Mouse (Mus musculus): ENCODE measurements around the gene Fsip1.
A peak's percentile ranks its signal among the peaks of the same experiment; 100 is the strongest.
"Not testable (repeated sequence)": the region's sequence is repeated elsewhere in the genome, so short reads cannot be mapped to it uniquely, and the experiment has no call there.

The Fsip1 gene

DNA sequence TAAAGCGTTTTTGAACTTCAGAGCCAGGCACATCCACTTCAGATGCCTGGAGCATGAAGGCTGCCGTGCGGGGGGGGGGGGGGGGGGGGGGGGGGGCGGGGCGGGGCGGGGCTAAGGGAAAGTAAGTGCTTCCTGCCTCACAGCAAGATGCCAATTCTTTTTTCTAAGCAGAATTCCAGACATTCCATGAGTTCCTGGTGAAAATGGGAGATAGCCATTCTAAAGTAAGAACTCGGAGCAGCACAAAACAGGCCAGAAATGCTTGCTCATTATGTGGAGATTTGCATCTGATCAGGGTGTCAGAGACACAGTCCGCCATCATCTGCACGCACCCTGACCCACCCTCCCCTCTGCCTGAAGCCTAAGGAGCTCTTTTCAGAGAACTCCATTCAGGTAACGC is 77.3 kb downstream of the Fsip1 start:
- DNase-seq (ENCODE audit: low read depth, low spot score): no peak

DNA sequence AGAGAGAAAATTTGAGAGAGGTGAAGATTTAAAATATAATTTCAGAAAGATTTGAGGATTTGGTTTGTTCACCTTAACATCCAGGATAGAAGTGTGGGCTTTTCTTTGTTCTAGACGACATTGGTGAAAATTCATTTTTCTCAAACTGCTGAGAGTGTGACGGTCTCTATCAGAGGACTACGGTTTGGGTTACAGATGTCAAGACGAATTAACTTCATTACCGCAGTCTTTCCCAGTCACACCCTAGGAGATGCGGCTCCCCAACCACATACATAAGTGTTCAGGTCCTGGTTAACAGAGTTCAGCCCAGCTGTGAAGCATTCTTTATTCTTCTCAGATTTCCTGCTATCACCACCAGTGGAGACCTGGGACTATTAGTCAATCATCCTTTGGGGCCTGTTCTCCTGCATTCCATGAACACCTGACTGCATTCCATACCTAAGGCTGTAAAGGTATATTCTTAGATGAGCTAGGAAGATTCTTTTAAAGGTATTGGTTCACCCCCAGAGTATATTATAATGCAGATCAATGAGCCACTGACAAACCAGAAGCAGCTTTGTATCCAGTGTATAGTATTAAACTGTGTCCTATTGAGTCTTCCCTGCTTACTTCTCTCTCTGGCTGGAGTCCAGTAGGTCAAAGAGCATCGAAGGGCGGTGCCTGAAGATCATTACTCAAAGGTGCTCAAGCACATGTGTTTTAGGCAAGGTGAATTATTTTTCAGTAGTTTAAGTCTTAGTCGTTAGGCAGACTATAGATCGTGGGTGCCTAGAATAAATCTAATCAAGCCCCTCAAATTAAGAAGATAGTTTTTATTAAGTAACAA is 82.0 kb downstream of the Fsip1 start:
- no peak for DNase-seq (ENCODE audit: low read depth, low spot score)

DNA sequence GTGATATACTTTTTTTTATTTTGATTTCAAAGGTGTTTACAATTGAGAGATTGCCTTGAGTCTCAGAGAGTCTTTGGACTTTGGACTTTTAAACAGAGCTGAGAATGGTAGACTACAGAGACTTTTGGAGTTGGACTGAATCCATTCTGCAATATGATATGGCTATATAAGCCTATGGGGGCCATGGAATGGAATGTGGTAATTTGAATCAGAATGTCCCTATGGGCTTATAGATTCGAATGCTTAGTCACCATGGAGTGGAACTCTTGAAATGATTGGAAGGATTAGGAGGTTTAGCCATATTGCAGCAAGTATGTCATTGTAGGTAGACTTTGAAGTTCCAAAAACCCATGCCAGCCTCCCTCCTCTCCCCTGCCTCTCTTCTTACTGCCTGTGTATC is 88.5 kb downstream of the Fsip1 start:
- no peak for DNase-seq (ENCODE audit: low read depth, low spot score)

DNA sequence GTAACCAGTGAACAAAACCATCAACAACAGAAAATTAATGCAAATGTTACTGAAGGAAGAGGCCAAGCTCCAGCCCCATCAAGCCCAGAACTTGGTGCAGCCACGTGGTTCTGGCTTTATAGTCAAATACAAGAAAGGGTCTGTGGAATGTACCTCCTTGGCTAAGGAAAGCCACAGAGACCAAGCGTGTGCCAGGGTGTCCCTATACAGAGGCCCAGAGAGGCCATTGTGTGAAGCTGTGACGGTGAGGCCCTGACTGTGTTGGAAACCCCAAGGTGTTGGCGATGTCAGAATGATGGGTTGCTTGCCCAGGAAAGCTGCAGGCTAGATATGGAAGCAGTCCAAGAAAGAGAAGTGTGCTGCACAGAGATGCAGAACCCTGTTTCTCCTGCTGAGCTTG is 89.0 kb downstream of the Fsip1 start:
- DNase-seq (ENCODE audit: low read depth, low spot score): no peak

GRCm38 (mm10) chr2:118165691-118166090 is 91.1 kb downstream of the Fsip1 start:
- no peak for DNase-seq (ENCODE audit: low read depth, low spot score)

- no peak for DNase-seq (ENCODE audit: low read depth, low spot score)
These were observed 92.6 kb downstream of the Fsip1 start for GRCm38 (mm10) chr2:118164137-118164536.

GRCm38 (mm10) chr2:118162486-118162885 is 94.3 kb downstream of the Fsip1 start:
- no peak for DNase-seq (ENCODE audit: low read depth, low spot score)

DNA sequence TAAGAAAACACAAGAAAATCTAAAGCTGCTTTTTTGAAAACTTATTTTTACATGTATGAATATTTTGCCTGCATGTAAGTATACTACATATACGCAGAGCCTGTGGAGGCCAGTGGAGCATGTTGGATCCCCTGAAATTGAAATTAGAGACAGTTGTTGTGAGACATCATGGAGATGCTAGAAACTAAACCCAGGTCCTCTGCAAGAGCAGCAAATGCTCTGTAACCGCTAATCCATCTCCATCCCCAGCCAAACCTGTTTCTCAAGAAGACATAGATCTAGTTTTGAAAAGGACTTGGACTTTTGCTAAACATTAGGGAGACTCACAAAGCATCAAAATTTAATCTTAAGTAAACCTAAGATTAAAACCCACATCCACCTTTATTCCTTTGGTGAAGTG is 95.8 kb downstream of the Fsip1 start:
- no peak for DNase-seq (ENCODE audit: low read depth, low spot score)

DNA sequence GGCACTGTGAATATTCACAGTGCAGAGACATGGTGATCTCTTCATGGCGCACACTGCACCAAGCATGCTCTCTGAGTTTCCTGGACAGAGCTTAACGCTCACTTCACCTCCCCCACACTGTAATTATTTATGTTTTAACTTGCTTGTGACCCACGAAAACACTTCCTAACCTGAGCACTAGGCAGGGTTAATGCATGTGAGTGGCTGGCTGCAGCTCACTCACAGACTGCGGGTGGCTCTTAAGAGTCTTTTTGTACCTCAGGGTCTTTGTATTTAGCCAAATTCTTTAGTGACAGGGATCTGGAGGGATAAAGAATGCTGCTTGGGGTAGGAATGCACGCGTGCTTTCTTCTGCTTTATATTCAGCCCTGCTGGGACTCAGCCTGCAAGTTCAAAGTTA is 96.2 kb downstream of the Fsip1 start:
- DNase-seq (ENCODE audit: low read depth, low spot score): no peak

DNA sequence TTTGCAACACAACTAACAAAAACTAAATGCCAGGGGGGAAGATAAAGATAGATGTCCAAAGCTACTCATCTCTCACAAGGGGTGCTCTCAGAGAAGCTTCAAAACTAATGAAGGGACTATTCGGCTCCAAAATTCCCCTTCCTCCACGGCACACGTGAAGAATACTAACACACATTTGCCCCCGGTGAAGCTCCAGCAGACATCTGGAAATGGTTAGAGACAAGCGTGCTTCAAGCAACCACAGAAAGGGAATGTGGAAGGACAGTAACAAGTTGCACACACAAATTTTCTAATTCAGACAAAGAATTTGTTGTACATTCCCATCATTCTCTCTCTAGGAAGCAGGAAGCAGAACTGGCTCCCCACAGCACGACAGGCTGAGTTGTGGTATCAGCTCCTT is 97.6 kb downstream of the Fsip1 start:
- DNase-seq (ENCODE audit: low read depth, low spot score): no peak

DNA sequence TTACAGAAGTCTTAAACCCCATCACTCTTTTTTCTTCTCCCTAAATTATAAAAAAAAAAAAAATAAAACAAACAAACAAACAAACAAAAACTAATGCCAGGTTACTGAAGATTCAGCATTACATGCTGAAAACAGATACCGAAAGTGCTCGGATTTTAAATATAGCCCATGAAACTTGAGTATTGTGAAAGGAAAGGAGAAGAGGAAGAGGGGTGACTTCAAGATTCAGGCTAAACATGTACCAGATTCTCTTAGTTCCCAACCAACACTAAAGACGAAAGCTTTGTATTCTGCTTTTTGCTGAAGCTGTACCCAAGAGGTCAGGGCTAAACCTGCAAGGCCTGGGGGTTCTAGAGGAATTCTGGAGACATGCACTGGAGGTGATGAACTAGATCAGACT is 98.7 kb downstream of the Fsip1 start:
- no peak for DNase-seq (ENCODE audit: low read depth, low spot score)

DNA sequence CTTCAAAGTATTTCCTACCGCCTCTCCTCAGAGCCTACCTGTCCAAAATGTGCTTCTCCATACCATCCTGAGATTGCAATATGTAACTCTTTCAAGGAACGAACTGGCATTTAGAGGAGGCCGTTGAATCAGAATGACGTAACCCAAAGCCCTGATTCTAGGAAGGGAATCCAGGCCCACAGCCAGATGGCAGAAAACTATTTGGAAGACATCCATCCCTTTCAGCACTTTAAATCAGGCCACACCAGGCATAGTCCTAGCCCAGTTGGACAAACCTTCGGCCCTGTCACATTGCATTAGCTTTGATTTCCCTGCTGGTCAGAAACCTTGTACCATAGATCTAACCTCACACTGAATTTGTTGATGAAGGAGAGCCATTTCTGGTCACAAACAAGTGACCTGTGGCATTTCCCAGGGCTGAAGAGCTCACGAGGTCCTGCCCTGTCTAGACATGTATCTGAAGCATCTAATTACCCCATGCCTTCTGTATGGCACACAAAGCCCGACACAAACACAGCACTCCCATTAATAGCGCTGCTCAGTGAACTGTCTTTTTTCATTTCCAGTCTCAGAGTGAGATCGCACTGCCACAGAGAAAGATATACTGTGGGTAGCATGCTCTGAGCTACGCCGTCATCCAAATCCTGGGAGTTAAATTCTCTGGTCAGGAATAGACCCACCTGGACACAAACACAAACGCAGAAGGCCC is 106.8 kb downstream of the Fsip1 start:
- peak; percentile 32 for DNase-seq (ENCODE audit: low read depth, low spot score)

- DNase-seq (ENCODE audit: low read depth, low spot score): no peak
These were observed 108.2 kb downstream of the Fsip1 start for GRCm38 (mm10) chr2:118148321-118149142.

DNA sequence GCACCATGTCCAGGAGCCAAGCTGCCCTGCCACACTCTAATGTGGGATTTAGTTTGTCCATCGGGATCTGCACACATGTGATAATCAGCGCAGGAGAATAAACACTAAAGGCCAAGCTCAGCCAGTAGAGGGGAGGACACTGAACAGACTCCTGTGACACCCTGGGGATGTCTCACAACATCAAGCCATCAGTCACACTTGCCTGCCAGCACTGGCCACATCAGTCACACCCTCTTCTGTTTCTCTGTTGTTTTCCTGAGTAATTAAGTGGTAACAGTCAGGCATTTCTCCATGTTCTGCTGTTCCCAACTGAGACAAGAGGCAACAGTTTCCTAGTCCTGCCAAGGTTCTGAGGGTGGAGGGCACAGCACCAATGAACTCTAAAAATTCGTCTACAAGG is 109.0 kb downstream of the Fsip1 start:
- DNase-seq (ENCODE audit: low read depth, low spot score): not testable (repeated sequence)

DNA sequence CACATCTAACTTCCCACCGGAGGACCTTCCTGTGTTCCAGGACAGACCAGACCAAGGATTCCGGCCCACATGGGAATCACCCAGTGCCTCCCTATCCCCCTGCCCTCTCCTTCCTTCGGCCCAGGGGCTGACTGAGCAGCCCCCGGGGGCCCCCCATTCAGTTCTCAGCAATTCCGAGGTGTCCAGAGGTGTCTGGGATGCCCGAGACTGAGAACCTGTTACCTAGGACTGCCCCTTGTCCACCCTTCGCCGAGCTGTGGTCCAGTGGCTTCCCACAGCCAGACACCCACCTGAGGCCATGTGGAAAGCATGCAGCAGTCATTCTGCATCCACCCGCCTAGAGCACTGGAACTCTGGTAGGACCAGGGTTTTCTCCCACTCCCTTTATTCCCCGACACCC is 115.1 kb downstream of the Fsip1 start:
- no peak for DNase-seq (ENCODE audit: low read depth, low spot score)

DNA sequence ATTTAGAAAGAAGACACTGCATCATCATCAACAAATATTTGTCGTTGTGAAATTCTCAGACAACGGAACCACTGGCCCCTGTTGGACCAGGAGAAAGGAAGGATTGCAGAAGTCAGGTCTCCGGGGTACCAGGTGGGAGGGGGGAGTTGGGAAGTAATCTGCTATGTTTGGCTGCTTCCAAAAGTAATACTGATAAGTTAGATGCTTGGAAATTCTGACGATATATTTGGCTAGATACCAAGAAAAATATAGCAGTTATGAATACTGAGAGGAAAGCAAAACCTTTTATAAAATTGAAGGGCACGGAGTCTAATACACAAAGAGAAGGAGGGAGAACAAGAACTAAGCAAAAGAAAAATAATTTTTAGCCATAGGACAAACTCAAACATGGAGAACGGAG is 117.5 kb downstream of the Fsip1 start:
- DNase-seq (ENCODE audit: low read depth, low spot score): no peak

DNA sequence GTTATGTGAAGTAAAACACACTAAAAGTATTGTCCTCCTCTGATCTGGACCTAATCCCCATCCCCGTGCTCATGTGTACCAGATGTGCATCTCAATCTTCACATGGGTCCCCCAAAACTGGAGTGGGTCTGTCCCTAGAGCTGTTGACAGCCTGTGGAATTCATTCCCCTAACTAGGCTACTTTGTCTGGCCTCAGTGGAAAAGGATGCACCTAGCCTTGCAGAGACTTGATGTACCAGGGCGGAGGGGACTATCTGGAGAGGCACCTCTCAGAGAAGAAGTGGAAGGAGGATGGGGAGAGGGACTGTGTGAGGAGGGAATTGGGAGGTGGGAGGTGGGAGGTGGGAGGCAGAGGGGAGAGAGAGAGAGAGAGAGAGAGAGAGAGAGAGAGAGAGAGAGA is 119.0 kb downstream of the Fsip1 start:
- DNase-seq (ENCODE audit: low read depth, low spot score): no peak

- no peak for DNase-seq (ENCODE audit: low read depth, low spot score)
These were observed 119.7 kb downstream of the Fsip1 start for GRCm38 (mm10) chr2:118137071-118137470.

DNA sequence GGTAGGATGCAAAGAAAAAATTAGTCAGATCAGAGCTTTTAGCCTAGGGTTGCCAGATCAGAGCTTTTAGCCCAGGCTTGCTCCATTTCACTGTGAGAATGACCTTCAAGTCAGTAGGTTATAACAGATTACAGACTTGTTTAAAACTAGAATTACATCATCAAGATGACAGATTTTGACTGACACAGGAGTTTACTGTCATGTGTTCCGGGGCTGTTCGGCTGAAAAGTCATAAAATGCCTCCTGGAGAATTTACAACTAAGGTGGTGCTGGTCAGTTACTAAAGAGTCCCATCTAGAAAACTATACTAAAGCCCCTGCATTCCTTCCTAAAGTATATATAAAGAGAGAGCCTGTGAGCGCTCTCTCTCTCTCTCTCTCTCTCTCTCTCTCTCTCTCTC is 128.5 kb downstream of the Fsip1 start:
- DNase-seq (ENCODE audit: low read depth, low spot score): no peak

GRCm38 (mm10) chr2:118127516-118128288 is 129.1 kb downstream of the Fsip1 start:
- no peak for DNase-seq (ENCODE audit: low read depth, low spot score)

DNA sequence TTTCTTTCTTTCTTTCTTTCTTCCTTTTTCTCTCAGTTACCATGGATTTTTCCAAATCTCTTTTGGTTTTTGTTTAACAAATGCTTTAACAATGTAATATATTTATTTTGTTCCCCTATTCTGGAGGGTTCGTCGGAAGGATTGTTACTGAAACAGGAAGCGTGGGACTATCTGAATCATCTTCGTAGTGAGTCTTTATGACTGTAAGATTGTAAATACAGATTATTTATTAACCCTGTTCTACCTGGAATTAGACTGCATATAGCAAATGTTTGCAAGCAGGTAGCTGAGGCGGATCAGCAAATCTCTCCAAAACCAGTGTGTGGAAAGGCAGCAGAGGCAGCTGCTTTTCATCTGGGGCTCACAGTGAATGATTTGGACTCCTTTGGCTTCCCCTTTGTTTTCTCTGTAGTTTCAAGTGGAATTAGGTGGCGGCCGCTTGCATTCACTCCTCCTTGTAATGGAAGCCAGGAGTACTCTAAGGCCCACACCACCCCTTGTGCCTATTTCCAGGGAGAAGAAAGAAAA is 130.8 kb downstream of the Fsip1 start:
- DNase-seq (ENCODE audit: low read depth, low spot score): no peak

Data from retina, postnatal 7 days (tissue).